Mouse (Mus musculus) testis, adult 2 months (tissue): ENCODE measurements around the gene 3110021N24Rik.

Source experiments
- CTCF ChIP-seq: fragments of 200-500 bp; IDR thresholded peaks from 2 replicates; pipeline ENCODE4 v1.5.1; 2012; ENCODE audit warnings: low read depth, mild to moderate bottlenecking, inconsistent platforms, low read length, moderate library complexity; ENCODE audit not compliant: control insufficient read depth, insufficient read depth, insufficient replicate concordance
- POLR2A ChIP-seq: fragments of 200-500 bp; IDR thresholded peaks from 2 replicates; pipeline ENCODE4 v1.6.1; 2012; ENCODE audit warnings: low read depth, mild to moderate bottlenecking, inconsistent platforms, low read length, moderate library complexity; ENCODE audit not compliant: control insufficient read depth

GRCm38 (mm10) chr4:108793941-108794340, 74.5 kb downstream of the 3110021N24Rik start:
- TF ChIP-seq CTCF, result no peak
- TF ChIP-seq POLR2A, result no peak
